8 mouse cellular contexts compared by ENCODE assay signal in the genomic region with DNA sequence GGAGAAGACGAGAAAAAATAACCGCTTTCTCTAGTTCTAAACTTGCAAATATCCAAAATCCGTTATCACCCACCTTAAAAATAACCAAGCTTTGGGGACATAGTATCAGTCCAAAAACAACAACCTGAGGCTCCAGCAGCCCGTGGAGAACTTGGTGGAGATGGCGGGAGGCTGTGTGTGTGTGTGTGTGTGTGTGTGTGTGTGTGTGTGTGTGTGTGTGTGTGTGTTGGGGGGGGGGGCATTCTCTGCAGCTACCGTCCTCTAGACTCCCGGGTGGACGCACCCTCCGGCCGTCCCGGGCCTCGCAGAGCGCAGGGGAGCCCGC. TPM values are rescaled to one million over a fixed set of nuclear protein-coding genes. Genes with fewer than 3 reads are reported as not detected.
DNase-seq lines count a peak whose midpoint lies in the region; ATAC-seq and TF ChIP-seq lines count a peak whose summit lies in the region.

No protein-coding gene starts in this region.

- no peaks in the 10 kb centered on the region for H3K36me3 ChIP-seq in lung, embryonic 16.5 days (ENCODE audit: control insufficient read depth, insufficient read depth, low read length)
- no peaks in the 10 kb centered on the region for H3K36me3 ChIP-seq in embryonic facial prominence, embryonic 15.5 days
- H3K36me3 ChIP-seq in limb, embryonic 12.5 days = peaks cover 5% of the 10 kb centered on the region; the same call in 1 of the 2 replicates
- H3K36me3 ChIP-seq in small intestine, adult 2 months (ENCODE audit: control insufficient read depth, insufficient read depth, low read length) = no peaks in the 10 kb centered on the region

- H3K9ac ChIP-seq in lung, embryonic 16.5 days (ENCODE audit: low read length) = peak overlapping the region; percentile 80
- H3K9ac ChIP-seq in embryonic facial prominence, embryonic 15.5 days = peak overlapping the region; percentile 58
- H3K9ac ChIP-seq in limb, embryonic 12.5 days (replicated peaks) = peak overlapping the region; percentile 81

- H3K4me2 ChIP-seq in lung, embryonic 16.5 days (ENCODE audit: low read depth, low read length) = peak overlapping the region; percentile 59
- H3K4me2 ChIP-seq in embryonic facial prominence, embryonic 15.5 days (replicated peaks) = peak overlapping the region; percentile 54
- peak overlapping the region; percentile 58 for H3K4me2 ChIP-seq in limb, embryonic 12.5 days

- no peak for ATAC-seq in lung, embryonic 16.5 days (ENCODE audit: low read depth)
- no peak; the same call in 1 of the 2 replicates for ATAC-seq in embryonic facial prominence, embryonic 15.5 days (ENCODE audit: insufficient number of reproducible peaks, low FRiP score, low TSS enrichment, low read depth)
- ATAC-seq in limb, embryonic 12.5 days (ENCODE audit: insufficient number of reproducible peaks, insufficient read depth, low FRiP score, low TSS enrichment, low read depth) = no peak; the same call in 1 of the 2 replicates

- peak overlapping the region; percentile 76 for H3K4me3 ChIP-seq in lung, embryonic 16.5 days (ENCODE audit: low read length)
- H3K4me3 ChIP-seq in embryonic facial prominence, embryonic 15.5 days (replicated peaks) = peak overlapping the region; percentile 63
- H3K4me3 ChIP-seq in limb, embryonic 12.5 days (replicated peaks) = peak overlapping the region; percentile 70
- peak overlapping the region; percentile 69 for H3K4me3 ChIP-seq in small intestine, adult 2 months (ENCODE audit: low read depth, low read length)

- H3K4me1 ChIP-seq in lung, embryonic 16.5 days (replicated peaks; ENCODE audit: control insufficient read depth, insufficient read depth, low read length) = peaks cover 8% of the 10 kb centered on the region; the same call in 1 of the 2 replicates
- peaks cover 6% of the 10 kb centered on the region; the same call in 1 of the 2 replicates for H3K4me1 ChIP-seq in embryonic facial prominence, embryonic 15.5 days
- peaks cover 3% of the 10 kb centered on the region; the same call in 1 of the 2 replicates for H3K4me1 ChIP-seq in limb, embryonic 12.5 days (replicated peaks)
- peaks cover 7% of the 10 kb centered on the region; the same call in 1 of the 2 replicates for H3K4me1 ChIP-seq in small intestine, adult 2 months (ENCODE audit: control insufficient read depth, insufficient read depth, insufficient read length, low read length)

- no peak for TF ChIP-seq POLR2A in small intestine, adult 2 months (IDR thresholded peaks at IDR 0.05; ENCODE audit: low read depth, low read length)

- H3K27me3 ChIP-seq in lung, embryonic 16.5 days (ENCODE audit: control insufficient read depth, insufficient read depth, low read depth, low read length) = no peaks in the 10 kb centered on the region
- H3K27me3 ChIP-seq in embryonic facial prominence, embryonic 15.5 days = no peaks in the 10 kb centered on the region
- no peaks in the 10 kb centered on the region for H3K27me3 ChIP-seq in limb, embryonic 12.5 days
- no peaks in the 10 kb centered on the region; the same call in 1 of the 2 replicates for H3K27me3 ChIP-seq in small intestine, adult 2 months (ENCODE audit: control insufficient read depth, insufficient read depth, low read length)

- TF ChIP-seq CTCF in small intestine, adult 2 months (IDR thresholded peaks at IDR 0.05; ENCODE audit: extremely low read depth, insufficient read length, insufficient replicate concordance, low read depth, low read length) = no peak

- WGBS in lung, embryonic 16.5 days = 7% methylated on average over 11 of the region's 14 CpGs
- 18% methylated on average over 5 of the region's 14 CpGs for WGBS in embryonic facial prominence, embryonic 15.5 days
- 19% methylated on average over 6 of the region's 14 CpGs for WGBS in limb, embryonic 12.5 days
- 8% methylated on average over 12 of the region's 14 CpGs for WGBS in small intestine, adult 2 months

- no peaks in the 10 kb centered on the region for H3K9me3 ChIP-seq in lung, embryonic 16.5 days (ENCODE audit: control insufficient read depth, low read length)
- no peaks in the 10 kb centered on the region for H3K9me3 ChIP-seq in embryonic facial prominence, embryonic 15.5 days (replicated peaks)
- no peaks in the 10 kb centered on the region for H3K9me3 ChIP-seq in limb, embryonic 12.5 days

- DNase-seq in lung, adult 18-20 months = no peak
- no peak for DNase-seq in natural killer cell, adult 2 months (ENCODE audit: low spot score in 2 of 2)
- DNase-seq in gastrocnemius, adult 18-20 months (ENCODE audit: low spot score) = no peak
- no peak for DNase-seq in urinary bladder, postnatal 36 days (ENCODE audit: low spot score in 2 of 2)

- peak overlapping the region; percentile 63; the same call in 1 of the 2 replicates for H3K27ac ChIP-seq in lung, embryonic 16.5 days (ENCODE audit: low read length)
- 0 out of 2 replicates have a peak overlapping the region, but pooled peaks have one; percentile 28 for H3K27ac ChIP-seq in embryonic facial prominence, embryonic 15.5 days (replicated peaks)
- peak overlapping the region; percentile 78; the same call in 1 of the 2 replicates for H3K27ac ChIP-seq in limb, embryonic 12.5 days
- no peak overlapping the region for H3K27ac ChIP-seq in small intestine, adult 2 months (ENCODE audit: insufficient read depth, low read depth, low read length)

RNA-seq across cellular contexts. Expression of gene Gnb4, which starts 0.4 kb away (rescaled TPM):
- polyA plus RNA-seq in lung, embryonic 16.5 days (2015; fragmentation: Nextera tagmentation; extraction: Ambion mirVana) = 83.1 and 89.1 TPM in 2 replicates
- polyA plus RNA-seq in embryonic facial prominence, embryonic 15.5 days (2015; fragmentation: Nextera tagmentation; extraction: Ambion mirVana) = 75.1 and 77.0 TPM in 2 replicates
- 47.8 and 54.0 TPM in 2 replicates for polyA plus RNA-seq in limb, embryonic 12.5 days (2016; fragmentation: Nextera tagmentation; extraction: Ambion mirVana)
- polyA plus RNA-seq in small intestine, adult 2 months (2012; rRNA removed) = 5.7 and 6.5 TPM in 2 replicates
- total RNA-seq in gastrocnemius, adult 18-20 months (2021) = 1 to 10 TPM; 3.4 to 5.5 TPM
